Mouse (Mus musculus) G1E (cell line): ENCODE measurements around the gene Ldlrad3.

ENCODE experiments used
- CTCF ChIP-seq: IDR thresholded peaks from 2 replicates; pipeline ENCODE4 v1.5.1; 2012; ENCODE audit warnings: low read depth, low read length, inconsistent platforms, mixed read lengths
- GATA1 ChIP-seq: IDR thresholded peaks from 2 replicates; pipeline ENCODE4 v1.6.1; 2012; ENCODE audit warnings: borderline replicate concordance, low read length, inconsistent platforms, mixed read lengths
- POLR2AphosphoS5 ChIP-seq: IDR thresholded peaks from 2 replicates; pipeline ENCODE4 v1.6.1; 2012; ENCODE audit warnings: low read depth, low read length, inconsistent platforms; ENCODE audit not compliant: insufficient replicate concordance
- TAL1 ChIP-seq: conservative IDR thresholded peaks from 2 replicates; pipeline ENCODE4 v1.6.1; 2012; ENCODE audit warnings: low read depth, low read length, inconsistent platforms, mixed read lengths

DNA sequence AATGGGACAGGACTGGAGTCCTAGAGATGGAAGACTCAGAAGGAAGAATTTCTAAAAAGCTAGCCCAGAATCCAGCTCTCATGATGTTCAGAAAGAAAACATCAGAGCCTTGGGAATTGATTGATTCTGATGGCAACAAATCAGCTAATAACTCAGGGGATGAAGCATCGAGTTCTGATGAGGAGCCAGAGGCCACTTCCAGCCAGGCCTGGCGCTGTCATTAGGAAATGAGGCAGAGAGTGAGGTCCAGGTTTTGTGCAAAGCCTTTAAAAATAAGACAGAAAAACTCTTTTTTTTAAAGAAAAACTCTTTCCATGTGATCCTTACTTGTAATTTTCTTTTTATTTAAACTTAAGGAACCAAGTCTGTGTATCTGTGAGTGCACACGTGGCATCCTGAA lies 252.9 kb downstream of the Ldlrad3 start:
- TF ChIP-seq CTCF (no peak), TAL1 (no peak), GATA1 (no peak), POLR2AphosphoS5 (no peak)
